In the genomic region with DNA sequence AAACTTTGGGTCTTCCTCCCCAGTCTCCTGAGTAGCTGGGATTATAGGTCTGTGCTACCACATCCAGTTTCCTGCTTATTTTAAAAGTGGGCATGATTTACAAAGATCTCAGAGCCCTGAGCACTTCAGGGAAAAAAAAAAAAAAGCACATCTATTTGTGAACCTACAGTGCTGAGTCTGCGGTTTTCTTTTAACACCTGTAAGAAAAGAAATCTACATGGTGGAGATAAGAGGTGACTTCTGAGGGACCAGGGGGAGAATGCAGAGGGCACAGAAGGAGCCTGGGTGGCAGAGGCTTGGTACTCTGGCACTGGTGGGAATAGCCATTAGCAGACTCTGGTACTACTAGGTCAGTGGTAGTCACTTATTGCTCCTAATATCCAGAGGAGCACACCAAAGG, we compare ENCODE assay signal across 14 mouse cellular contexts. TPM values are rescaled to one million over a fixed set of nuclear protein-coding genes. Genes with fewer than 3 reads are reported as not detected.
DNase-seq lines count a peak whose midpoint lies in the region; ATAC-seq lines count a peak whose summit lies in the region.
"Had no signal": no experiment of that assay in that cellular context is flagged by ENCODE, and none has a peak within 500 bp of the region (broad histone marks: within the 10 kb centered on the region; RNA-seq: fewer than 3 reads in every experiment).

No protein-coding gene starts in this region.

- no peak overlapping the region for H3K4me2 ChIP-seq in intestine, embryonic 14.5 days (ENCODE audit: low read length)
- peak overlapping the region; percentile 99 for H3K4me2 ChIP-seq in liver, embryonic 11.5 days
- H3K4me2 ChIP-seq in stomach, embryonic 14.5 days (replicated peaks; ENCODE audit: low read depth, low read length), result peak overlapping the region; percentile 95; the same call in 1 of the 2 replicates

- no peaks in the 10 kb centered on the region for H3K9me3 ChIP-seq in megakaryocyte, embryonic 14.5 days
- no peaks in the 10 kb centered on the region for H3K9me3 ChIP-seq in intestine, embryonic 14.5 days (ENCODE audit: control insufficient read depth, low read length)
- H3K9me3 ChIP-seq in liver, embryonic 11.5 days (ENCODE audit: control insufficient read depth, low read length), result no peaks in the 10 kb centered on the region
- H3K9me3 ChIP-seq in stomach, embryonic 14.5 days (ENCODE audit: control insufficient read depth, low read depth, low read length), result no peaks in the 10 kb centered on the region
- H3K9me3 ChIP-seq: midbrain, embryonic 12.5 days had no signal

- no peak overlapping the region for H3K9ac ChIP-seq in intestine, embryonic 14.5 days (ENCODE audit: low read length)
- no peak overlapping the region for H3K9ac ChIP-seq in liver, embryonic 11.5 days (ENCODE audit: low read depth, low read length)
- H3K9ac ChIP-seq in stomach, embryonic 14.5 days (replicated peaks; ENCODE audit: low read depth, low read length), result no peak overlapping the region
- H3K9ac ChIP-seq: hindbrain, embryonic 14.5 days; midbrain, embryonic 12.5 days had no signal

- 90% methylated on average over 1 of the region's 1 CpGs for WGBS in intestine, embryonic 14.5 days
- 73% methylated on average over 1 of the region's 1 CpGs for WGBS in liver, embryonic 11.5 days
- 75% methylated on average over 1 of the region's 1 CpGs for WGBS in stomach, embryonic 14.5 days

- DNase-seq in intestine, embryonic 14.5 days (ENCODE audit: low spot score), result no peak
- DNase-seq in liver, embryonic 11.5 days (ENCODE audit: low spot score), result no peak
- DNase-seq in right cerebral cortex, adult 18-20 months, result no peak
- DNase-seq in left cerebral cortex, adult 9 months (ENCODE audit: low spot score in 2 of 2), result no peak
- DNase-seq: adrenal gland, adult 8-10 months; cerebellum, adult 11-12 months; gastrocnemius, postnatal 10 days; lung, postnatal 4 days; thymus, postnatal 4 days had no signal

- H3K4me1 ChIP-seq in megakaryocyte, embryonic 14.5 days, result peaks cover 96% of the 10 kb centered on the region
- peaks cover 12% of the 10 kb centered on the region for H3K4me1 ChIP-seq in intestine, embryonic 14.5 days (replicated peaks; ENCODE audit: control insufficient read depth, insufficient read depth, low read length)
- peaks cover 82% of the 10 kb centered on the region for H3K4me1 ChIP-seq in liver, embryonic 11.5 days (replicated peaks; ENCODE audit: control insufficient read depth, insufficient read depth, low read length)
- peaks cover 11% of the 10 kb centered on the region; the same call in 1 of the 2 replicates for H3K4me1 ChIP-seq in stomach, embryonic 14.5 days (ENCODE audit: control insufficient read depth, insufficient read depth, low read length)

- H3K27ac ChIP-seq in intestine, embryonic 14.5 days (ENCODE audit: low read depth), result peak overlapping the region; percentile 62; the same call in 1 of the 2 replicates
- peak overlapping the region; percentile 80 for H3K27ac ChIP-seq in liver, embryonic 11.5 days (ENCODE audit: low read depth, low read length)
- H3K27ac ChIP-seq in stomach, embryonic 14.5 days (ENCODE audit: low read length), result peak overlapping the region; percentile 94; the same call in 1 of the 2 replicates
- H3K27ac ChIP-seq: hindbrain, embryonic 14.5 days; midbrain, embryonic 12.5 days had no signal

- H3K27me3 ChIP-seq in megakaryocyte, embryonic 14.5 days (replicated peaks), result peaks cover 7% of the 10 kb centered on the region
- H3K27me3 ChIP-seq in intestine, embryonic 14.5 days (replicated peaks; ENCODE audit: control insufficient read depth, insufficient read depth, low read length), result peaks cover 2% of the 10 kb centered on the region; the same call in 1 of the 2 replicates
- H3K27me3 ChIP-seq in liver, embryonic 11.5 days (replicated peaks; ENCODE audit: control insufficient read depth, insufficient read depth, low read length), result no peaks in the 10 kb centered on the region
- no peaks in the 10 kb centered on the region for H3K27me3 ChIP-seq in stomach, embryonic 14.5 days (ENCODE audit: control insufficient read depth, insufficient read depth, low read length)

- ATAC-seq in megakaryocyte, adult 5-6 weeks (ENCODE audit: poor library complexity, severe bottlenecking), result no peak
- no peak for ATAC-seq in intestine, embryonic 14.5 days (replicated peaks; ENCODE audit: low FRiP score, low TSS enrichment, low read depth)
- ATAC-seq in liver, embryonic 11.5 days (replicated peaks; ENCODE audit: low FRiP score), result no peak
- no peak for ATAC-seq in stomach, embryonic 14.5 days (ENCODE audit: insufficient number of reproducible peaks, insufficient read depth, low FRiP score, low read depth)

- H3K36me3 ChIP-seq in megakaryocyte, embryonic 14.5 days (replicated peaks; ENCODE audit: low read length), result peaks cover 29% of the 10 kb centered on the region
- no peaks in the 10 kb centered on the region for H3K36me3 ChIP-seq in intestine, embryonic 14.5 days (ENCODE audit: control insufficient read depth, insufficient read depth, low read length)
- H3K36me3 ChIP-seq in liver, embryonic 11.5 days (ENCODE audit: control insufficient read depth, insufficient read depth, low read length), result no peaks in the 10 kb centered on the region
- no peaks in the 10 kb centered on the region for H3K36me3 ChIP-seq in stomach, embryonic 14.5 days (ENCODE audit: control insufficient read depth, insufficient read depth, low read length)
- H3K36me3 ChIP-seq: midbrain, embryonic 12.5 days had no signal

- H3K4me3 ChIP-seq in megakaryocyte, embryonic 14.5 days (replicated peaks), result peak overlapping the region; percentile 50
- no peak overlapping the region for H3K4me3 ChIP-seq in intestine, embryonic 14.5 days (ENCODE audit: low read depth, low read length)
- no peak overlapping the region for H3K4me3 ChIP-seq in liver, embryonic 11.5 days (ENCODE audit: low read depth, low read length)
- no peak overlapping the region for H3K4me3 ChIP-seq in stomach, embryonic 14.5 days (ENCODE audit: low read depth, low read length)

RNA-seq across cellular contexts. Expression of a gene that starts 2.9 kb away (rescaled TPM):
- polyA plus RNA-seq in megakaryocyte, embryonic 14.5 days (2012; ENCODE audit: insufficient read depth, low replicate concordance), result 236 and 315 TPM in 2 replicates
- 22.3 and 23.9 TPM in 2 replicates for total RNA-seq in megakaryocyte, adult 5-6 weeks (2015)
- 8.2 and 8.4 TPM in 2 replicates for total RNA-seq in megakaryocyte, adult 5-6 weeks (2017)
- polyA plus RNA-seq in intestine, embryonic 14.5 days (2014; fragmentation: Nextera tagmentation; extraction: Ambion mirVana), result 123 and 134 TPM in 2 replicates
- 86.4 and 93.9 TPM in 2 replicates for polyA plus RNA-seq in liver, embryonic 11.5 days (2014; fragmentation: Nextera tagmentation; extraction: Ambion mirVana)
- 123 and 128 TPM in 2 replicates for polyA plus RNA-seq in stomach, embryonic 14.5 days (2014; fragmentation: Nextera tagmentation; extraction: Ambion mirVana)

RNA-seq across cellular contexts. Expression of a gene that starts 17.7 kb away (rescaled TPM):
- polyA plus RNA-seq in megakaryocyte, embryonic 14.5 days (2012; ENCODE audit: insufficient read depth, low replicate concordance), result 3.2 and 7.8 TPM in 2 replicates
- 16.2 and 20.2 TPM in 2 replicates for total RNA-seq in megakaryocyte, adult 5-6 weeks (2015)
- 9.9 and 15.3 TPM in 2 replicates for total RNA-seq in megakaryocyte, adult 5-6 weeks (2017)
- polyA plus RNA-seq in intestine, embryonic 14.5 days (2014; fragmentation: Nextera tagmentation; extraction: Ambion mirVana), result 12.7 and 16.7 TPM in 2 replicates
- 5.7 and 6.4 TPM in 2 replicates for polyA plus RNA-seq in liver, embryonic 11.5 days (2014; fragmentation: Nextera tagmentation; extraction: Ambion mirVana)
- polyA plus RNA-seq in stomach, embryonic 14.5 days (2014; fragmentation: Nextera tagmentation; extraction: Ambion mirVana), result 12.0 and 16.2 TPM in 2 replicates

RNA-seq across cellular contexts. Expression of a gene that starts 28.1 kb away (rescaled TPM):
- polyA plus RNA-seq in megakaryocyte, embryonic 14.5 days (2012; ENCODE audit: insufficient read depth, low replicate concordance), result 143 and 148 TPM in 2 replicates
- 141 and 152 TPM in 2 replicates for total RNA-seq in megakaryocyte, adult 5-6 weeks (2015)
- 211 and 245 TPM in 2 replicates for total RNA-seq in megakaryocyte, adult 5-6 weeks (2017)
- 70.1 and 72.1 TPM in 2 replicates for polyA plus RNA-seq in intestine, embryonic 14.5 days (2014; fragmentation: Nextera tagmentation; extraction: Ambion mirVana)
- 33.8 and 33.9 TPM in 2 replicates for polyA plus RNA-seq in liver, embryonic 11.5 days (2014; fragmentation: Nextera tagmentation; extraction: Ambion mirVana)
- 119 and 131 TPM in 2 replicates for polyA plus RNA-seq in stomach, embryonic 14.5 days (2014; fragmentation: Nextera tagmentation; extraction: Ambion mirVana)
